Mouse (Mus musculus) thymus, postnatal 4 days (tissue): ENCODE data around the gene Hist1h2ao.
A peak's percentile ranks its signal among the peaks of the same experiment; 100 is the strongest.
"Not testable (repeated sequence)": the region's sequence is repeated elsewhere in the genome, so short reads cannot be mapped to it uniquely, and the experiment has no call there.

Experiments
- DNase-seq: peaks from one replicate; pipeline ENCODE4 v3.0.0; 2021

The Hist1h2ao gene

DNA sequence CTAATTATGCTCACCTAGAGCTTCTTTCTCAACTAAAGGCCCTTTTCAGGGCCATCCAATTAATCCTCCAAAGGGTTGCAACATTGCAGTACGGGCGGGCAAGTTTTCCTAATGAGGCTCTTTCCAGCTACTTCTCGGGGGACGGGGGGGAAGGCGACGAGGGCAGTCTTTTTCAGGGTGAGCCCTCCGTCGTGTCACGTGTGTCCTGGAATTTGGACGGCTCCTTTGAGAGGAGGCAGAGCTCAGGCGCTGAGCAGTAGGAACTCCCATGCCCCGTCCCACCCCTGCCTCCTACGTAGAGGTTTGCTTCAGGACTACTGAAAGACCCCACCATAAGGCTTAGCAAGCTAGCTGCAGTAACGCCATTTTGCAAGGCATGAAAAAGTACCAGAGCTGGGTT is 1.8 kb downstream of the Hist1h2ao start:
- peak; percentile 23 for DNase-seq

DNA sequence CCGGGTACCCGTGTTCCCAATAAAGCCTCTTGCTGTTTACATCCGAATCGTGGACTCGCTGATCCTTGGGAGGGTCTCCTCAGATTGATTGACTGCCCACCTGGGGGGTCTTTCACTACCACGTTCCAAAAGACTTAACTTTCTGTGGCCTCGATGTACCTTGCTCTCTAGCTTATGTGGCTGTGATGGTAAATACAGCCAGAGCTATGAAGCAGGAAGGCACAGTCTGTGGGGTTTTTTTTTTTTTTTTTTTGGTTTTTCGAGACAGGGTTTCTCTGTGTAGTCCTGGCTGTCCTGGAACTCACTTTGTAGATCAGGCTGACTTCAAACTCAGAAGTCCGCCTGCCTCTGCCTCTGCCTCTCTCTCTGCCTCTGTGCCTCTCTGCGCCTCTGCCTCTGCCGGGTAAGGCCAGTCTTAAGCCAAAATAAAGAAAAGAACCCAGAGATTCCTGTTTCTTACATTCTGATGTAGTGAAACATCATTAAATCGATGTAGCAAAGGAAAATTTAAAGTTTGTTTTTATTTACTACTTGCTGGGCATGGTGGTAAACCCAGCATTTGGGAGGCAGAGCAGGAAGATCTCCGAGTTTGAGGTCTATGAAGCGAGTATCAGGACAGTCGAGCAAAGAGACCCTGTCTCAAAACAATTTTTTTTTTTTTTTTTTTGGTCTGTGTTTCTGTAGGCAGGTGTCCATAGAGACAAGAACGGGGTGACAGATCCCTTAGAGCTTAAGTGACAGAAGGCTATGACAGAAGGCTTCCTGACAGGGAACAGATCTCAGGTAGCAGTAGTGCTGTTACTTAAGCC is 10.0 kb downstream of the Hist1h2ao start:
- DNase-seq: not testable (repeated sequence)

DNA sequence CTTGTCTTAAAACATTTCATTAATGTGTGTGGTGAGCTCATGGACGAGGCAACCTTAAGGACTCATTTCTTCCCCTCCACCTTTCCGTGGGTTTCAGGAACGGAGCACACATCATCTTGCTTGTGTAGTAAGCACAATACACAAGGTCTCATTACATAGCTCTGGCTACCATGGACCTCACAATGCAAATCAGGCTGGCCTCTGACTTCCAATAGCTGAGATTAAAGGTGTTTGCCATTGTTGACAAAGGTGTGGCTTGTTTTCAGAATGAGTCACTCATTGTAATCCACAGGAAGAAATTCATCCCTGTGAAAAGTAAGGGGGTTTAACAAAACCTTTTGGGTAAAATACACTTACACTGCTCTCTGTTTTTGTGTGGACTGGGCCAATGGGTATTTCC is 18.2 kb downstream of the Hist1h2ao start:
- no peak for DNase-seq

DNA sequence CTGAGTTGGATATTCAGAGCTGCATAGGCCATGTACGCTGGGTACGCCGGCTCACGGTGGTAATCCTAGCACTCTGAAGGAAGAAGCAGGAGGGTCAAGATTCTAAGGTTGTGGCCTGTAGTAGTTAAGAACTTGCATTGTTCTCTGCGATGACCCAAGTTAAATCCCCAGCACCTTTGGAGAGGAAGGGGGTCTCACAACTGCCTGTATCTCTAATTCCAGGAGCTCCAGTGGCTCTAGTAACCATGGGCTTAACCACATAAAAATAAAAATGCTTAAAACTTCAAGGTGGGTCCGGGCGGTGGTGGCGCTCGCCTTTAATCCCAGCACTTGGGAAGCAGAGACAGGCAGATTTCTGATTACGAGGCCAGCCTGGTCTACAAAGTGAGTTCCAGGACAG is 20.1 kb downstream of the Hist1h2ao start:
- DNase-seq: peak; percentile 17

DNA sequence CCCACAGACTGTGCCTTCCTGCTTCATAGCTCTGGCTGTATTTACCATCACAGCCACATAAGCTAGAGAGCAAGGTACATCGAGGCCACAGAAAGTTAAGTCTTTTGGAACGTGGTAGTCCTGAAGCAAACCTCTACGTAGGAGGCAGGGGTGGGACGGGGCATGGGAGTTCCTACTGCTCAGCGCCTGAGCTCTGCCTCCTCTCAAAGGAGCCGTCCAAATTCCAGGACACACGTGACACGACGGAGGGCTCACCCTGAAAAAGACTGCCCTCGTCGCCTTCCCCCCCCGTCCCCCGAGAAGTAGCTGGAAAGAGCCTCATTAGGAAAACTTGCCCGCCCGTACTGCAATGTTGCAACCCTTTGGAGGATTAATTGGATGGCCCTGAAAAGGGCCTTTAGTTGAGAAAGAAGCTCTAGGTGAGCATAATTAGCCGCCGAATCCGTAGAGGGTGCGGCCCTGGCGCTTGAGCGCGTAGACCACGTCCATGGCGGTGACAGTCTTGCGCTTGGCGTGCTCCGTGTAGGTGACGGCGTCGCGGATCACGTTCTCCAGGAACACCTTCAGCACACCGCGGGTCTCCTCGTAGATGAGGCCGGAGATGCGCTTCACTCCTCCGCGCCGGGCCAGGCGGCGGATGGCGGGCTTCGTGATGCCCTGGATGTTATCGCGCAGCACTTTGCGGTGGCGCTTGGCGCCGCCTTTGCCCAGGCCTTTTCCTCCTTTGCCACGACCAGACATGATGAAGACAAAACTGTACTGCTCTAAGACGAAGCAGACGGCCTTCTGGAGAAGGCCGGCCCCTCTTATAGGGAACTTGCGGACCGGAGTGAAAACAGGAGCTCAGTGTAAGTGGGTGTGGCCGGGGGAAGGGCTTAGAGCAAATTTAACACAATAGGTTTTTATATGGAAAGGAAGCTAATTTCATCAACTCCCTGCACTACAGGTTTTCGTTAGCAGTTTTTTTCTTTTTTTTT is 21.4 kb downstream of the Hist1h2ao start, which contains the start of gene Hist1h4n:
Gene Hist1h4n (minus strand): TSS at position 779 of the 977 bp plus-strand sequence.
- DNase-seq: peak; percentile 43

DNA sequence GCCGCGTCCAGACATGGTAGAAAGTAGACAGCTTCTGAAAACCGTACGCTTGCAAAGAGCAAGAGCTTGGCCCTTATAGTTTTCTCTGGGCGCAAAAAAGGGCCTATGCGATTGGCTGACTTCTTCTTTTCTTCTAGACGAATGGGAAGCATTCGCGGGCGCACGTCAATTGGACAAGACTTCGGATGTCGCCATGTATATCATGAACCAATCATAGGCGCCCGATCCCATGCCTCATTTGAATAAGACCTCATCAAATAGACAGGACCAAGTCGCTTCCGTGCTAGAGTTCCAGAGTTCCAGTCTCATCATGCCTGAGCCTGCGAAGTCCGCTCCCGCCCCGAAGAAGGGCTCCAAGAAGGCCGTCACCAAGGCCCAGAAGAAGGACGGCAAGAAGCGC is 23.2 kb downstream of the Hist1h2ao start, which contains the start of the genes Hist1h2ap and Hist1h2br:
Gene Hist1h2ap (minus strand): TSS at position 47 of the 400 bp plus-strand sequence.
Gene Hist1h2br (plus strand): TSS at position 283 of the 400 bp plus-strand sequence.
- not testable (repeated sequence) for DNase-seq

DNA sequence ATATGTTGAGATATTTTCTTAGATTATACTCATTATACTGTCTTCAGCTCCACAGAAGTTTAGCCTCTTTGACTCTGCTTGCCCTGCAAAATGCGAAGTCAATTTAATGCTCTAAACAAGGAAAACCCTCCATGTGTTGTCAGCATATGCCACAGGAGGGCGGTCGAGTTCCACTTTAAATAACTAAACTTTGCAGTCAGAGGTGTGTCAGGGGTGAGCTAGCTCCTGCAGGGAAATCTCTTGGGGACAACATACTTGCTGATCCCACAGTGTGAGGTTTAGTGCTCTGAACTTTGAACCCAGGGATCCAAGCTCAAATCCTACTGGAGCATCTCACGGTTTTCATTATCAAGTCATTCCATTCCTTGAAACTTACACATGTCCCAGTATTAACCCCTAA is 30.2 kb downstream of the Hist1h2ao start:
- DNase-seq: not testable (repeated sequence)

DNA sequence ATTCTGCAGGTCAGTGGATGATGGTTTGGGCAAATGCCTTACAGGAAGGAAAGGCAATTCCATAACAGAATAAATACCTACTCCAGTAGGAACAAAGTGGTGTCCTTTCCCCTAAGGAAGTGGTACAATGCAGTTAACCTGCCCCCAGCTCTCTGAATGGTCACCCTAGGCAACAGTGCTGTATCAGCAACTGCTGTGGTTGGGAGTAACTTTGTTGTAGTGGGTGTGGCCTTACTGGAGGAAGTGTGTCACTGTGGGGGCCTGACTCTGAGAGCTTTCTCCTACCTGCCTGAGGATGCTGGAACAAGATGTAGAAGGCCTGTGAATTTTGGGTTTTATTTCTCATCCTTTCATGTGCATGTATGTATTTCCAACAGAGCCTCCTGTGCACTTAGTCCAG is 36.1 kb downstream of the Hist1h2ao start:
- not testable (repeated sequence) for DNase-seq

DNA sequence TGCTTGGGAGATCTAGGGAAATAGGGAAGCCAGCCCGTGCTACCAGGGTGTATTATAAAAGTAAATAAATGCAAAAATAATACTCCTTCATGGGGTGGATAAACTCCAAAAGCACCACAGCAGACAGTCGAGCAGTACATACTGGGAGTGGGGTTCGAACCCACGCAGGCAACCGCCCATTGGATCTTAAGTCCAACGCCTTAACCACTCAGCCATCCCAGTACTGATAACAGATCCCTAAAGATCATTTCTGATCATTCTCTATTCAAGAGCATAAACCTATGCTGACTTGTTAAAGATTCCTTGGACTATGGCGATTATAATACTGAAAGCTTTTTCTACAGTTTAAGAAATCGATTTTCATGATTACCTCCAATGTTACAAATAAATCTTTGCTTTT is 37.6 kb downstream of the Hist1h2ao start:
- DNase-seq: no peak

DNA sequence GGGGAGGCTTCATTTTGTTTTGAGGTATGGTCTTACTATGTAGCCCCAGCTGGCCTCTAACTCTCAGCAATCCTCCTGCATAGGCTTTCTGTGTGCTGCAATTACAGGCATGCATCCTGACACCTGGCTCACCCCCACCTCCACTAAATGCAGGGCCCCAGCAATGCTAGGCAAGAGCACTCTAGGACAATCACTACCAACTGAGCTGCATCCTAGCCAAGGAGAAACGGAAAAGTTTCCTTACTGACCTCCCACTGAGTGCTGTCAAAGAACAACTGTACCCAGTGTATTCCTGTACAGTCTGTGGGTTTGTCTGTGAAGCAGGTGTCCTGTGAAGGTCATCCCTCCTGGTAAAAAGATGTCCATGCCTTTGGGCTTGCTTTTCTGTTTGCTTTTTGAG is 40.4 kb downstream of the Hist1h2ao start:
- DNase-seq: not testable (repeated sequence)

DNA sequence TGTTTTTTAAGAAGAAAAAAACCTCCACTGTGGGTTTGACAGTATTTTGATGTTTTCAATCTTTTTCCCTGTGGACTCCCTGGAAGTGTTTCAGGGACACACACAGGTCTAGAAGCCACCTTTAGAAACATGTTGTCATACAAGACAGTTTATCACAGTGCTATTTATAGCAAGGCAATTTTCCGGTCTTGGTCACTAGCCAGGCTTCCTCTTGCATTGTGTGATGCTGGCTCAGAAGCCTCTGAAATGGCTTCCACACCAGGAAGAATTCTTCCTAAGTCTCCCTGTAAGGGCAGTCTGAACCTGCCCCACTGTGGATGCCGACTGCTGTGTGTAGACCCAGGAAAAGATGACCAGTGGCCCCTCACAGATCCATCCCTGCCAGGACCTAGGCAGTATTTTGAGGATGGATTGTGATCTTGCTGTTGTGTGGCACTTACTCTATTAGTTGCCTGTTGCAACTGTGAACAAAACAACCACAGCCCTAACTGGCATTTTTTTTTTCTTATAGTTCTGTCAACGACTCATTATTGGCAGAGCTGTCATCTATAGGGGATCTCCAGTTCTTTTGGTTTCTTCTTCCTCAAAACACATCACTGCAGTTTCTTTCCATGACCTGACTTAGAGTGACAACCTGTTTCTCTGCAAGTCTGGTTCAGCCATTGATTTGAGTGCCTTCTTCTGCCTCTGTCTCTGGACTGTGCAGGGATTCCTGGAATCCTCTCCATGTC is 42.1 kb downstream of the Hist1h2ao start:
- DNase-seq: no peak

DNA sequence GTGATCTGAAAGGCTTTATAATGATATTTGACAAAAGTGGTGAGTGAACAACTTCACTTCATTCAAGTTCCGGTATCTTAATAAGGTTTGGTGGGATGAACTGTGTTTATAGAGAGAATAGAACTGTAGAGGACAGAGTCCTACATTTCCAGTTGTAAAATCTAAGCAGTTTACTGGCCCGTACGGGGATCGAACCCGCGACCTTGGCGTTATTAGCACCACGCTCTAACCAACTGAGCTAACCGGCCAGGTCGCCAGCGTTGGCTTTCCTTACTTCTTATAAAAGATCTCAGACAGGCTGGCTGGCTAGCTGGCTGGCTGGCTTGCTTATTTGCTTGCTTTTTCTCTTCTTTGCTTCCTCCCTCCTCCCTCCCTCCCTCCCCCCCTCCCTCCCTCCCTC is 44.9 kb downstream of the Hist1h2ao start:
- DNase-seq: peak; percentile 71

DNA sequence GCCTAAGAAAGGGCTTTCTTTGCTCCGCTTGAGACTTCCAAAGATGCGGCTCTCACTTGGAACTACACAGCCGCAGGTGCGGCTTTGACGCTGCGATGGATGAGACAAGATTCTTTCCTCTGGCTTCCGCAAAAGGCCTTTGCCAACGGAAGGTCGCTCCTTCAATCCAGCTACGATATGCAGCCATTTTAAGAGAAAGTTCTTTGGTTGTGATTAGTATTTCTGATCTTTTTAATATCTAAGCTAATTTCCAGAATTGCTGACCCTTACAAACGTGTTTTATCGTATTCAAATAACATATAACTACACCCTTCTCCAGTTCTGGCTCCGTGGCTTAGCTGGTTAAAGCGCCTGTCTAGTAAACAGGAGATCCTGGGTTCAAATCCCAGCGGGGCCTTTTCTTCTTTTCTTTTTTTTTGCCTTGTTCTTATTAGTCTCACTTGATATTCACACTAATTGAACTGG is 45.5 kb downstream of the Hist1h2ao start:
- peak; percentile 31 for DNase-seq
